Mouse (Mus musculus): ENCODE results near the gene Sdhaf2.

Sdhaf2 gene

DNA sequence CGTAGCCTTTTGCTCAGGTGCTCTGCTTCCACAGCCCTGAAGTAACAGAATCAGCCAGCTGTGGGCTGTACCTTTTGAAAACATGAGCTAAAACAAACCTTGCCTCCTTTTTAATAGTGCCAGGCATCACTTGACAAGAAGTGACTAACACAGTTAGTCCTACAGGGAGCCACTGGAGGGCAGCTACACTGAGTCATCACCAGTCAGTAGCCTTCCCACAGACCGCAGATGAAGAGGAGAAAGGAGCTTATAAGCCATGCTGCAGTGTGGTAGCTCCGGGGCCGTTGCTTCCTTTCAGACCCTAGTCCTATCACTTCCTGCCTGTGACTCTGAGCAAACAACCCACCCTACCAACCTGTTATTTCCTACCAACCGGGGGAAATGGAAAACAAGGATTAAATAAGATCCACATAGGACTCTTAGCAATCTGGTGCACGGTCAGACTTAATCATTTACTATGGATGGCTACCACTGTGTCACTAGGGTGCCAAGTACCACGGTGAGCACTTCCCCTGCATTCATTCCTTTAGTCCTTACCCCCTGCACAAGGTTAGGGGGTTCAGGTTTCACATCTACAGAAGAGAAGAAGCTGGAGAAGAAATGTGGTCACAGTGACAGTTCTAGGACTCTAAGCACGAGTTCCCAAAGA lies 28.3 kb downstream of the Sdhaf2 start:
- DNase-seq (ENCODE audit: low spot score), result no peak

DNA sequence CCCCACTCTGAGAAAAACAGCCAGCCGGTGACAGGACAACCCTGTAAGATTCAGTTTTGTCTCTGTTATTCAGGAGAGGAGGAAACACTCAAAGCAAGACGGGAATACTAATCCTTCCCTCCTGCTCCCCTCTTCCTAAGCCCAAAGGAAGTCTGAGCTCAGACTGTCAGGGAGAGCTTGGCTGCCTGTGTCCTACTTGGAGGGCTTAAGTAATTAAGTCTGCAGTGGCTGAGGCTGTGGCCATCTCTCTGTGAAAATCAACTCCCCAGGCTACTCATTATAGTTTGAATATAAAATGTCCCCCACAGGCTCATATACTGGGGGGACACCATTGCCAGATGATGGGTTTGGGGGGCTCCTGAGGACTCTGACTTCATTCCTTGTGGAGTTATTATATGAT lies 29.0 kb downstream of the Sdhaf2 start:
- no peak for DNase-seq (ENCODE audit: low spot score)

DNA sequence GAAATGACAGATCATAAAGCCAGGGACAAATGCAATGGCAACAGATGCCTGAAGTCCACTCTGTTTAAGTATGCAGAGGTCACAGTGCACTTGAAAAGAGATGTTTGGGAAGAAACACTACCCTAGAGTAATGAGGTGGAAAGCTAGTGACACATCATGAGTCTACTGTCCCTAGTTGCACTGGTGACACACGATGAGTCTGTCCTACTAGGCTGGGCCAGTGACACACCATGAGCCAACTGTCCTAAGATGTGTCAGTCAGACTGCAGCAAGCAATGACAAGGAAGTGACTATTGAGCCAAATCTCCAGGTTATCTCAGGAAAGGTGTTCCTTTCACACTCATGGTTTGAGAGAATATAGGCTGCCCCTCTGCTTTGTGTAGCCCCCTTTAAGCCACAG lies 30.3 kb downstream of the Sdhaf2 start:
- DNase-seq (ENCODE audit: low spot score), result no peak

DNA sequence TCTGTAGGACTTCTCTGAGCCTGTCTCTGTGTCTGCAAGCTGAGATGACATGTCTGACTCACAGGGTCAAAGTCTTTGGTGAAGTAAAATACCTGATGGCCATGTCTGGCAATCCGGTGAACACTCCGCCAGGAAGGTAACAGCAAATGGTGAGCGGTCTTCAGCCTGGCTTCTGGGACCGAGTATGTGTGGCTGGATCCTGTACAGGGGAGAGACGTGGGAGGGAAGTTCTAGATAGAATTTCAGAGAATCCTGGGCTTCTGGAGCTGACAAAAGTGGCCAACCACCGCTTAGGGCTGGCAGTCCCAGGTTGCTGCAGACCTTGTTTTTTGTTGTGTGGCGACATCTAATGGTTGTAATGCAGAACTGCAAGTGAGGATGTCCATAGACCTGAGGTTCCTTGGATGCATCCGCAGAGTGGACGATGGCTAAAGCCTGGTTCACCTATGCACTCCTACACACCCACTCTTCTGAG lies 39.6 kb downstream of the Sdhaf2 start:
- peak; percentile 29 for DNase-seq (ENCODE audit: low spot score)

DNA sequence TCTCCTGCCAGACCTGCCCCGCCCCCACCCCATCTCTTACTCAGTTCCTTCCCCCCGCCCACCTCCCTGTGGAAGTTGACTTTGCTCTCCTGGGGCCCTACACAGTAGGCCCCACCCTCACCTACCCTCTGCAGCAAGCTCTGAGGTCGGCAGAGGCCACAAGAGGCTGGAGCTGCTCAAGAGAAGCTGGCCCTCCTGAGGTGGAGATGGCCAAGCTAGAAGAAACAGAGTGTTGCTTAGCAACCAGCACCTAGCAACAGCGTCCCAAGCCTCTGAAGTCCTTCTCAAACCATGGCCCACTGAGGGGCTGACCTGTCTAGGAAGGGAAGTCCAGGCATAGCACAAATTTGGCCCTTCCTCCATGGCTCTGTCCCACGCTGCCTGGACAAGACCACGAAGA lies 43.2 kb downstream of the Sdhaf2 start, which contains the start of gene Ppp1r32:
Gene Ppp1r32 (minus strand): TSS at position 226 of the 400 bp plus-strand sequence.
- no peak for DNase-seq (ENCODE audit: low spot score)

DNA sequence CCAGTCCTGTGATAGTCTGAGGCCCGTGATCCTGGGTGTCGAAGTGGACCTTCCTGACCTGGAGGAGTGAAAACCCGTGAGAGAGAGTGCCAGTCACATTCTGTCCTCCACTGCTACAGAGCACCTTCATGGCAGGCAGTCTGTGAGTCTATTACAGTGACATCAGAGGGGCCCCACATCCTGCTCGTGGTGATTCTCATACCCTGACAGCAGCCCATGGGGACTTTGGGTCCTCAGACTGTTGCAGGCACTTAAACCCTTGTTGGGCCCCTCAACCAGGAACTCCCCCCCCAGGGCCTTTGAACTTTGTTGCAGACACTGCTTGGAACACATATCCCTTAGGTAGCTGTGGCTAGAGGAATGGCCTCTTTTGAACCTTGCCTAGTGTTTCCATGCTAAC lies 46.4 kb downstream of the Sdhaf2 start:
- DNase-seq (ENCODE audit: low spot score), result no peak

DNA sequence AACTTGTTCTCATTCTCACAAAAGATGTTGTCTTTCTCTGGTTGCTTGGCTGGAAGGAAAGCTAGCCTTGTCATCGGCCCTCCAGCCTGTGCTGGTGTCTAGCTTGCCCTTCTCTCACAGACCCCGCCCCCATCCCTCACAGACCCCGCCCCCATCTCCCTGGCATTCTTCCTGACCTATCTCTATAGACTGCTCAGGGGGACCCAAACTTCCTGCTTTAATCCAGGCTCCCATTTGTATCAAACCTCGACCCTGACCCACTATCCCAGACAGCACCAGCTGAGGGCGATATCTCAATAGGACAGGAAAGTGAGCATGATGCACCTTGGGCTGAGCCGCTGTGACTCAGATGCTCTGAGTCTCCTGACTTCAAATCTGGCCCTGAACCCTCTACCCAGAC lies 52.2 kb downstream of the Sdhaf2 start:
- no peak for DNase-seq (ENCODE audit: low spot score)

DNA sequence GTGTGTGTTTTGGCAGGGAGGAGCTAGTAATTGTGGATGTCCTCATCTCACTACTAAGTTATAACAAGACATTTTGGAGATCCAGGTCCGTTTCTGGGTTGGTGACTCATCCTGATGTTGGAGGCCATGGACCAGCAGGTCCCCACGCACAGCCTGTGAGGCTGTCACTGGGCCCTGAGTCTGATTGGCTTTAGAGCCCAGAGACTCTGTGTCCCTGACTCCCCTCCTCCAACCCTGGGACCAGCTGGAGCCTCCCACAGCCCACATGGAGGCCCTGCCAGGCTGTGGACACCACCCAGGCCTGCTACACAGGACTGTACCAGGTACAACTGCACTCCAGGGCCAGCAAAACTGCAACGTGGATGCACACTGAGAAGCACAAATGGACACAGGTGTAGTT lies 53.0 kb downstream of the Sdhaf2 start:
- DNase-seq (ENCODE audit: low spot score), result no peak

DNA sequence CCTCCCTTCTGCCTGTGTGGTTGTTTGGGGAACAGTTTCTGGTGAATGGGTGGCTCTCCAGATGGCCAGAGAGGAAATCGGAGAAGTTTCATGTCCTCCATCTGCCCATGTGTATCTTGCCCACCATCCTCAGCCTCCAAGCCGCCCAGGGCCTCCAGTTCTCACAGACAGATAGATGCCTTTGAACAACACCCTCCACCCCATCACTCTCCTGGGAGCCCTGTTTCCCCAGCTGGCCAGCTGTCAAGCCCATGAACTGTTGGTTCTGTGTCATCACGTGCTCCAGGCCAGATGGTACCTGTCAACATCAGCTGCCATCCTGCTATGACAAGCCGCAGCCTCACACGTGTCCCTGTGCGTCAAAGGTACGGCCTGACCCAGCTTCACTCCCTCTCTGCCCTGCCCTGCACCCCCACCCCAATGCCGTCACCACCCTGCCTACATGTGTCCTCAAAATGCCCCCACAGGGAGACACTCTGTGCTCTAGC lies 56.7 kb downstream of the Sdhaf2 start:
- DNase-seq (ENCODE audit: low spot score), result no peak

DNA sequence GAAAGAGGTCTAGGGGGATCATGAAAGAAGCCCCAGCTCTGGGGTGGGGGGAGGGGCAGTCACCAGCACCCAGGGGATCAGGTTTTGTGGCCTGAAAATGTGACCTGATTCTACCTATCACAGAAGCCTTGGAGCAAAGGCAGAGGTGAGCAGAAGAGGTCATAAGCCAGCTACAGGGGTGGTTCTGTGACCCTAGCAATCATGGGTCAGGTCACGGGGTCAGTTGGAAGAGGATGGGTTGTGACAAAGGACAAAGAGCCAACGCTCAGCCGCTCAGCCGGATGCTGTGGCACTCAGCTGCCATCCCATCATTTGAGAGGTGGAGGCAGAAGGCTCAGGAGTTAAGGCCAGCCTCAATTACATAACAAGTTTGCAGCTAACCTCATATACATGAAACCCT lies 61.5 kb downstream of the Sdhaf2 start:
- no peak for DNase-seq (ENCODE audit: low spot score)

DNA sequence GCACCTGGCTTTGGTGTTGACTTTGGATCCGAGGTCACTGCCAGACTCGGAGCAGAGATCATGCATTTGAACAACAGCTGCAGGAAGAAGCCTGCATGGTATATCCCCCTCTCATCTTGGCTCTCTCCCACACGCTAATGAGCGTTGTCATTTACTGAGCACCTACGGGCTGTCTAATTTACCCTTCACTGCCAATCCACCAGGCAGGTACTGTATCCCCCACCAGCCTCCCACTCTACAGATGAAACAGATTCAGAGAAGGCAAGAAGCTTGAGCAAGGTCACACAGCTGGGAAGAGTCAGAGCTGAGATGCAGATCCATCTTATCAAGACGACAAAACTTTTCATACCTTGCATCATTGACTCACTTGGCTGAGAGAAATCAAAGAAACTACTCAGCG lies 64.4 kb downstream of the Sdhaf2 start:
- DNase-seq (ENCODE audit: low spot score), result no peak

DNA sequence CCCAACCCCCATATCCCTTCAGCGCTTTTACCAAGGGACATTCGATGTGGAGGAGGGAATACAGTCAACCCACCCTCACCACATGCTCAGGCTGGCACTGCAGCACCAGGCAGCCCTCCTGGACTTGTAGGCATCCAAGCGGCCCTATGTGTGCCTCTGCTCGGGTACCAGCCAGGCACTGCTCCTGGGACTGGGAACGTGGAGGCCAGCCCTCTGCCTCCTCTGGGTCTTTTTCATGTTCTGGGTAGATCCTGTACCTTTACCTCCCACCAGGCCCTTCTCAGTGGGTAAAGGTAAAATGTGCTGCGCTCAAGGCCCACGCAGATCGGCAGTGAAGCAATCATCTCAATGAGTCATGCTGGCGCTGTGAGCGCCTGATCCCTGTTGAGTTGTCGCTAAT lies 66.0 kb downstream of the Sdhaf2 start:
- DNase-seq (ENCODE audit: low spot score), result no peak

DNA sequence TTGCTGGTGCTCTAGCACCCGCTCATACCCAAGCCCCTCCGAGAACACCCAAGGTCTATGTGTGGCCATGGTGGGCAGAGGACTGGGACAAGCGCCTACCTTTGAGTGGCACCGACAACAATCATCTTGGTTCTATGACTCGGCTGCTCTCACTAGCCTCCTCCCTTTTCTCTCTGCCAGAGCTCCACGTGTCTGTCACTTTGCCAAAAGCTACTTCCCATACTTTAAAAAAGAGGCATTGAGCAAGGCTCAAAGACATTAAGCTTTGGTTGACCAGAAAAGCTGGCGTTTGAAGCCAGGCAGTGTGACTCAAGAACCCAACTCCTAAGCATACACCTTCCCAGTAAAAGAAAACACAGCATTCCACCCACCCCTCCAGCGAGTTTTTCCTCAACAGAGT lies 67.8 kb downstream of the Sdhaf2 start:
- DNase-seq (ENCODE audit: low spot score), result peak; percentile 15

DNA sequence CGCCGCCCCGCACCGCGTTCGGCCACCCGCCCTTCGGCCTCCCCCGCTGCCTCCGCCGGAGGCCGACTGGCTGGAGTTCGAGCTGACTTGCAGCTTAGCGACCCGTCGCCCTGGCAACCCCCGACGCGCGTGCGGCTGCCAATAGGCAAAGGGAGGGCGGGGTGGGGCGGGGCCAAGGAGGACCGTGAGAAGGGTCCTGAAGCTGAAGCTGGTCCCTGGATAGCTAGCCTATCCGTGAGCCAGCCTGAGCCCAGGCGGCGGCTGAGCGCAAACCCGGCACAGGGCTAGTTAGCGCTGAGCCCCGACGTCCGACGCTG lies 68.5 kb downstream of the Sdhaf2 start:
- DNase-seq (ENCODE audit: low spot score), result peak; percentile 50

DNA sequence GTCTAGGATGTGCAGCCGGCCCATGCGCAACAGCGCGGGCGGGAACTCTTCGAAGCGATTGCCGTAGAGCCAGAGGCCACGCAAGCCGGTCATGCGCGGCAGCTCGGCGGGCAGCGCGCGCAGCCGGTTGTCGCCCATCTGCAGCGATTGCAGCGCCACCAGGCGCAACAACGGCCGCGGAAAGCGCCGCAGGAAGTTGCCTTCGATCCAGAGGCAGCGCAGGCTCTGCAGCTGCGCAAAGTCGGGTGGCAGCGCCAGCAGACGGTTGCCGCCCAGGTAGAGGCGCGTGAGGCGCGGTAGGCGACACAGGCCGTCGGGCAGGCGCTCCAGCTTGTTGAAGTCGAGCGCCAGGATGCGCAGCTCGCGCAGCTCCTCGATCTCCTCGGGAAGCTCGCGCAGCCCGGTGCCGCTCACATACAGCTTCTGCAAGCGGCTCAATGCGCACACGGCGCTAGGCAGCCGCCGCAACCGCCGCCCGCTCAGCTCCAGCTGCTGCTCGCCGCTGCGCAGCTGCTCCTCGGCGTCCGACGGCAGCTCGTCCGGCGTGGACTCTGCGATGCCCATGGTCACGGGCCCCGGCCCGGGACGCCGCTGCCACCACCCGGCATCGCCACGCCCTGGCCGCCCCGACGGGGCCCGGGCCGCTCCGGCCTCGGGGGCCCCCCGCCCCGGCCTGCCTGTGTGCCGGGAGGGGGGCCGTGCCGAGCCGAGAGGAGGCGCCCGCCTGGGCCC lies 69.0 kb downstream of the Sdhaf2 start, which contains the start of gene Lrrc10b:
Gene Lrrc10b (minus strand): TSS at position 722 of the 732 bp plus-strand sequence.
- peak; percentile 25 for DNase-seq (ENCODE audit: low spot score)

DNA sequence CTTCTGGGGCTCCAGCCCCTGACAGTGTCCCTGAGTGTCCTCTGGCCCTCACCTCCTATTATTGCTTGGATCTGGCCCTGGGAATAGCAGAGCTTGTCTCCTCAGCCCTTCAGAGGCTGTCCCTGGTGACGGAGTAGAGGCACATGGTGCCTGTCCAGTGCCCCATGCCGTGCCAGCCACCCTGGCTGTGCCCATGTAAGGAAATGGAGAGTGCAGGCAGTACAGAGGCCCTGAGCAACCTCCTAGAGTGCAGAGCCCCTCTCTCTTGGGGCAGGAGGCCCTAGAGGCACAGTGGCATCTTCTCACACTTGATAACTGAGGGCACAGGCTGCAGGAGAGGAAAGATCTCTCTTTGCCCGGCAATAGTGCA lies 70.5 kb downstream of the Sdhaf2 start:
- no peak for DNase-seq (ENCODE audit: low spot score)

DNA sequence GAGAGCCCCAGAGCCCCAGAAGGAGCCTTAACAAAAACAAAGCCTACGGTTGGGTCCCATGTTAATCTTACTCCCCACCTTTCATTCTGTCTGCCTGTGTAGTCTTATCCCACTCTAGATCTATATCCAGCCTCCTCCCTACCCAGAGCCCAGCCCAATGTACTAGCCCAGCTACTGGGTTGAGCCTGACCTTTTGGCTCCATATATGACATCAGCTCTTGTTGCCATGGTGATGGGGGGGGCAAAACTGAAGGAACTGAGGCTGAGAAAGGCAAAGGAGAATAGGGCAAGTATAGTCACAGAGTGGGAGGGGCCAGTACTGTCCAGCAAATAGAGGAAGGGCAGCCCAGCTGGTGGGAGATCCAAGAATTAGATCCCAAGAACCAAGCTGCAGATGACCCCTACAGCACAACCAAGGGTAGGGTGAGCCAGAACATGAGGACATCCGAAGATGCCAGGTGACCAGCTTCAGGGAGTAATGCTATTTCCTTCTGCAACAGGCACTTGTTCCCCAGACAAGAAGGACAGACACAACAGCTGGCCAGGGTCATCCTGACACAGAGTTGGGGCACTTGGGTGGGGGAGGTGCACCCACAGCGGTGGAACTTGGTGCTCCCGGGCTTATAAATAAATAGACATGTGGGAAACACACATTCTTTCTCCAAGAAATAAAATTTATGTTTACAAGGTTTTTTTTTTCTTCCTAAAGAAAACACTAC lies 71.1 kb downstream of the Sdhaf2 start:
- DNase-seq (ENCODE audit: low spot score), result no peak
